Mouse (Mus musculus) brain, embryonic 14.5 days (tissue): ENCODE measurements around the gene Poc1a.

Experiments
- CTCF ChIP-seq: fragments of 200-500 bp; IDR thresholded peaks from 2 replicates; pipeline ENCODE4 v1.5.1; 2012; ENCODE audit warnings: inconsistent platforms, mild to moderate bottlenecking, moderate library complexity, borderline replicate concordance; ENCODE audit not compliant: insufficient read depth, insufficient read length; ENCODE audit errors: extremely low read depth
- POLR2A ChIP-seq: fragments of 200-500 bp; IDR thresholded peaks from 2 replicates; pipeline ENCODE4 v1.6.1; 2012; ENCODE audit warnings: mild to moderate bottlenecking, inconsistent platforms, borderline replicate concordance; ENCODE audit not compliant: poor library complexity, insufficient read depth, insufficient read length, severe bottlenecking; ENCODE audit errors: extremely low read depth

DNA sequence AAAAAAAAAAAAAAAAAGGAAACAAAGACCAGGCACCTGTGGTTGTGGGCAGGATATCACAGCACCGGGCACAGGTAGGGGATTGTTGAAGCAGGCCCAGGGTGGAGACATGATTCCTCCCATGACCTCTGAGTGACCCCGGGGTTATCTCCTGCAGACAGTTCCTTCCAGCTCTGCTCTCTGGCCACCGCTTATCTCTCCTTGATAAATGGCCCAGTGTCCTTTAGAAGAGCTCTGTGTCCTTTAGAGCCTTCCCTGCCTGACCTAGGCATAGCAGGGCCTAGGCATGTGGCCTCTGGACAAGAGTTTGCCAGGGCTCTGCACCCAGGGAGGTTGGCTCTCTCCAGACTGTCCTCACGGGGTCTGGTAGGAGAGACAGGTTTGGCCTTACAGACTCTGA, 116.9 kb downstream of the Poc1a start:
- no peak for TF ChIP-seq POLR2A
- no peak for TF ChIP-seq CTCF
